Mouse (Mus musculus) liver, postnatal 0 days (tissue): ENCODE results near the gene Fkbp9. TPM values are rescaled to one million over a fixed set of nuclear protein-coding genes. Genes with fewer than 3 reads are reported as not detected.

Source experiments
- ATAC-seq: fragments of 200-750 bp; cut with Nextera tagmentation; 2 replicates; pipeline ENCODE4 v1.8.0; 2017; ENCODE audit warnings: mild to moderate bottlenecking, moderate library complexity
- DNase-seq: peaks from one replicate; pipeline ENCODE4 v3.0.0-alpha.2; 2016
- H3K27ac ChIP-seq: fragments of 300-500 bp; sonication (generic); 2 replicates; pipeline ENCODE4 v1.5.1; 2014; ENCODE audit warnings: antibody characterized with exemption, moderate library complexity, mild to moderate bottlenecking, low read depth
- H3K27me3 ChIP-seq: fragments of 300-500 bp; sonication (generic); 2 replicates; pipeline ENCODE4 v1.6.1; 2014; ENCODE audit warnings: low read length, control low read depth, mixed read lengths; ENCODE audit not compliant: insufficient read depth
- H3K36me3 ChIP-seq: fragments of 300-500 bp; sonication (generic); replicated peaks from 2 replicates; pipeline ENCODE4 v1.6.1; 2014; ENCODE audit warnings: mild to moderate bottlenecking, control low read depth, low read length, moderate library complexity, mixed read lengths; ENCODE audit not compliant: insufficient read depth
- H3K4me1 ChIP-seq: fragments of 300-500 bp; sonication (generic); 2 replicates; pipeline ENCODE4 v1.6.1; 2014; ENCODE audit warnings: antibody characterized with exemption, mild to moderate bottlenecking, control low read depth; ENCODE audit not compliant: insufficient read depth
- H3K4me2 ChIP-seq: fragments of 300-500 bp; sonication (generic); 2 replicates; pipeline ENCODE4 v1.6.1; 2014; ENCODE audit warnings: low read depth, mild to moderate bottlenecking, low read length, moderate library complexity, mixed read lengths
- H3K4me3 ChIP-seq: fragments of 300-500 bp; sonication (generic); 2 replicates; pipeline ENCODE4 v1.5.1; 2014; ENCODE audit warnings: low read depth, low read length
- H3K9ac ChIP-seq: fragments of 300-500 bp; sonication (generic); replicated peaks from 2 replicates; pipeline ENCODE4 v1.6.1; 2014; ENCODE audit warnings: mild to moderate bottlenecking, moderate library complexity
- H3K9me3 ChIP-seq: fragments of 300-500 bp; sonication (generic); 2 replicates; pipeline ENCODE4 v1.6.1; 2016; ENCODE audit warnings: mild to moderate bottlenecking, control low read depth, low read length, mixed read lengths
- CTCF ChIP-seq: sonication (generic); IDR thresholded peaks from 2 replicates; pipeline ENCODE4 v1.5.1; 2016; ENCODE audit warnings: antibody characterized with exemption, low read depth
- EP300 ChIP-seq: IDR thresholded peaks from 2 replicates; pipeline ENCODE4 v1.6.1; 2016; ENCODE audit warnings: antibody characterized with exemption, low read depth, mild to moderate bottlenecking
- WGBS: fragments of 180-500 bp; shearing (Covaris S2); extraction: QIAGEN DNeasy Blood & Tissue Kit; methylation state at CpG from one replicate; pipeline ENCODE4 v1.1.7; 2014; ENCODE audit not compliant: insufficient replicate concordance; 5-methylcytosine and 5-hydroxymethylcytosine counted together
- polyA plus RNA-seq: library from polyadenylated mRNA; unstranded; fragments of >200 nt; fragmentation: Nextera tagmentation; extraction: Ambion mirVana; gene quantifications from 2 replicates; pipeline ENCODE4 v1.2.1, GENCODE M21; 2015

Fkbp9 gene
- polyA plus RNA-seq, 1 experiment from 2014 or later: 17.9 TPM

DNA sequence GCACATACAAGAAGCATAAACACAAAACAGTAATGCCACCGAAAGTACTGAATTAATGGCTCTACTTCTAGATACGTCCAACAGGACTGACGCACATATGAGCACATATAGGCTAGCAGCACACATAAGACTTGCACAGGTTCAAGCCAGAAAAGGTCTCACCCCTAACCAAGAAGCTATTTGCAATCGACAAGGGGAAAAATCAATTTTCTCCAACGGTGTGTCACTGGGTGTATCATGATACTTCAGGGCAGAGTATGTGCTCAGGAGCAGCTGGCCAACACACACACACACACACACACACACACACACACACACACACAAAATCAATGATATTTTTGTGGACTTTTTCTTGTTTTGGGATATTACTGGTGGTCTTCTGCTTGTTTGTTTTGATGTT is 73.6 kb downstream of the Fkbp9 start:
- H3K27ac ChIP-seq: peak overlapping the region; percentile 98
- H3K9me3 ChIP-seq: no peaks in the 10 kb centered on the region
- H3K27me3 ChIP-seq: no peaks in the 10 kb centered on the region
- H3K4me3 ChIP-seq: no peak overlapping the region
- H3K4me1 ChIP-seq: peaks cover 77% of the 10 kb centered on the region
- TF ChIP-seq CTCF (no peak), EP300 (no peak)
- H3K4me2 ChIP-seq: peak overlapping the region; percentile 50
- 0 out of 2 replicates have a peak overlapping the region, but pooled peaks have one; percentile 16 for H3K9ac ChIP-seq
- 74% methylated on average over 5 of the region's 5 CpGs for WGBS
- ATAC-seq (no peak), DNase-seq (no peak)
- H3K36me3 ChIP-seq: peaks cover 7% of the 10 kb centered on the region; the same call in 1 of the 2 replicates

DNA sequence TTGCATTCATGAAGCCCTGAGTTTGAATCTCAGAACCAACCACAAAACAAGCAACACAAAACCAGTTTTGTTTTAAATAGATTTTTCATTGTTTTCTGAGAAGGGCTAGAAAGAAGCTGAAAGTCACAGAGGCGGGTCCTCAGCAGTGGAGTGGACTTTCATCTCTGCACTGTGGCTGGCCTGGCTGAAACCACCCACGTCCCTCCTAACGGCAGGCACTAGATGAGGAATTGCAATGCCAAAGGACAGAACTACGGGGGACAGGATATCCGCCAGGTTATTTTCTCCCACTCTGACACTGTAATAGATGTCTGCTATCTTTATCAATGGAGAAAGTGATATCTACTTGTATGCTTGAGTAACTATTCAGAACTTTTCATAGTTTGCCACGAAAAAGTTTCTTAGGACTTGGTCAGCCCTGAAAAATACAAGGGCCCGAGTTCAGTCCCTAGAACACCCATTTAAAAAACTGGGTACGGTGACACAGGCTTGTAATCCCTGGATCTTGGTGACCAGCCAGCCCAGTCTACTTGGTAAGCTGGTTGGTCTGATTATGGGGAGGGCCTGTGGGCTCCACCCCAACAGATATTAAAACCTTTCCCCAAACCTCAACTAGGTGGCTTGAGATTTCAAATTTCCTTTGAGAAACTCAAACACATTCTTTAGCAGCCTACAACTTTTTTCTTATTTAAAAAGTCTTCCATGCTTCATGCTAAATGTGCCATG is 74.4 kb downstream of the Fkbp9 start:
- H3K4me2 ChIP-seq: peak overlapping the region; percentile 50
- TF ChIP-seq CTCF (0 out of 2 replicates have a peak, but pooled peaks have one; percentile 7), EP300 (peak; percentile 30; the same call in 1 of the 2 replicates)

DNA sequence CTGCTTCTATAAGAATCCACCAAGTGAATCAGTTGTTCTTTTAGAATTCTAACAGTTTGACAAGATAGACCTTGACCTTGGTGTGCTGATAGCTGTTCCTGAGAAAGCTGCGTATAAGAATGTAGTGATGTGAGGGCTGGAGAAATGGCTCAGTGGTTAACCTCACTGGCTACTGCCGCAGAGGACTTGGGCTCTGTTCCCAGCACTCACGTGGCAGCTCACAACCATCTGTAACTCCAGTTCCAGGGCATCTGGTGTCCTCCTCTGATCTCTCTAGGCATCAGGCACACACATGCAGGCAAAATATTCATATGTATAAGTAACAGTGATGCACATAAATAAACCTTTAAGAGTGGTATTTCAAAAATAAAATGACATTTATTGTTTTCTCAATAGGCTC is 76.1 kb downstream of the Fkbp9 start:
- no peak for ATAC-seq
- Histone ChIP-seq H3K36me3 (peaks cover 7% of the 10 kb centered on the region; the same call in 1 of the 2 replicates), H3K27me3 (no peaks in the 10 kb centered on the region), H3K9ac (no peak overlapping the region), H3K27ac (0 out of 2 replicates have a peak overlapping the region, but pooled peaks have one; percentile 98), H3K4me3 (no peak overlapping the region), H3K4me2 (no peak overlapping the region), H3K9me3 (no peaks in the 10 kb centered on the region), H3K4me1 (peaks cover 75% of the 10 kb centered on the region)
- no peak for DNase-seq
- TF ChIP-seq CTCF: no peak
- TF ChIP-seq EP300: no peak
- WGBS: 79% methylated on average over 3 of the region's 3 CpGs

More for the DNA sequence above, 74.4 kb downstream of the Fkbp9 start:
- DNase-seq (peak; percentile 30), ATAC-seq (no peak)
- peak overlapping the region; percentile 31; the same call in 1 of the 2 replicates for H3K9ac ChIP-seq
- 51% methylated on average over 8 of the region's 8 CpGs for WGBS
- peak overlapping the region; percentile 98 for H3K27ac ChIP-seq
- H3K9me3 ChIP-seq: no peaks in the 10 kb centered on the region
- H3K4me3 ChIP-seq: no peak overlapping the region
- no peaks in the 10 kb centered on the region for H3K27me3 ChIP-seq
- H3K4me1 ChIP-seq: peaks cover 77% of the 10 kb centered on the region
- peaks cover 7% of the 10 kb centered on the region; the same call in 1 of the 2 replicates for H3K36me3 ChIP-seq

DNA sequence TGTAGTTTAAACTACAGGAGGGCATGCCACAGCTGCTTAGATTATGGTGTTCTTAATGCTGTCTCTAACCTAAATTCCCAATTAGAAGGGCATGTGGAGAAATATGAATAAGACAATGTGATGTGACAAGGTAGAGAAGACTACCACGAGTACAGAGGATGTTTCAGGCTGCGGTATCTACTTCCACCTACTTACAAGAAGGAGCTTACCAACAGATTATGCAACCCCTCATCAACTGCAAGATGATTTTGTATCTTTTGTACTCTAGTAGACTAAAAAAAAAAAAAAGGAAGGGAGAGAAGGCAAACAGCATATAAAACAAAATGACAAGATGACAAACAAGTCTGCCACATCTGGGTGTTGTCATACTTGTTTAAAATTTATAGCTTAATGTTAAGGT is 76.5 kb downstream of the Fkbp9 start:
- H3K36me3 ChIP-seq: peaks cover 7% of the 10 kb centered on the region; the same call in 1 of the 2 replicates
- no peak overlapping the region for H3K4me2 ChIP-seq
- no peaks in the 10 kb centered on the region for H3K27me3 ChIP-seq
- WGBS: 64% methylated on average over 2 of the region's 2 CpGs
- 0 out of 2 replicates have a peak overlapping the region, but pooled peaks have one; percentile 98 for H3K27ac ChIP-seq
- no peaks in the 10 kb centered on the region for H3K9me3 ChIP-seq
- no peak for TF ChIP-seq EP300
- TF ChIP-seq CTCF: no peak
- ATAC-seq (no peak), DNase-seq (no peak)
- no peak overlapping the region for H3K4me3 ChIP-seq
- H3K9ac ChIP-seq: no peak overlapping the region
- peaks cover 76% of the 10 kb centered on the region for H3K4me1 ChIP-seq

DNA sequence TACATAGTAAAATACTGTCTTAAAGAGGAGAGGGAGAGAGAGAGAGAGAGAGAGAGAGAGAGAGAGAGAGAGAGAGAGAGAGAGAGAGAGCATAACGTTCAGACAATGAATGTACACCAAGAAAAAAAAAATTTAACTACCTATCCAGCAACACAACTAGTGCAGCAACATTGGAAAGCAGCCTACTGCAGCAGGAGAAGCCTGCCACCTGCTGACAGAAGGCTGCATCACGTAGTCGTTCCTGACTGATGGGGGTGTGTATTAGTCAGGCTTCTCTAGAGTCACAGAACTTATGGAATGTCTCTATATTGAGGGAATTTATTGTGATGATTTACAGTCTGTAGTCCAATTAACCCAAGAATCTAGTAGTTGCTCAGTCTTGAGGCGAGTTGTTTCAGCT is 77.1 kb downstream of the Fkbp9 start:
- no peak overlapping the region for H3K4me2 ChIP-seq

DNA sequence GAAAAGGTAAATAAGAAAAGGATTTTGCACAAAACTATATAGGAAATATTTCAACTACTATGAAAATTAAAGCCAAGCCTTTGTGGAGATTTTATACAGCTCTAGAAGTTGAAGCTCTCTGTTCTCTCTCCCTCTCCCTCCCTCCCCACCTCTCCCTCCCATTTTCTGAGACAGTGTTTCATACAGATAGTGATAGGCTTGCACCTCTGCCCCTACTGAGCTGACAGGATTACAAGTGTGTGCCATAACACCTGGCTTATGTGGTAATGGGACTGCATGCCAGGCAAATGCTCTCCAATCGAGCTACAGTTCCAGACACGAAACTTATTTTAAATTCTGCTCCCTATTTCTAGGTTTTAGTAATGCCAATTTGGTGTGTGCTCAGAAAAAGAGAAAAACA is 79.1 kb downstream of the Fkbp9 start:
- peaks cover 64% of the 10 kb centered on the region for H3K4me1 ChIP-seq
- H3K36me3 ChIP-seq: peaks cover 14% of the 10 kb centered on the region
- peak overlapping the region; percentile 4; the same call in 1 of the 2 replicates for H3K9ac ChIP-seq
- peak overlapping the region; percentile 41 for H3K4me2 ChIP-seq
- no peaks in the 10 kb centered on the region for H3K27me3 ChIP-seq
- 56% methylated on average over 2 of the region's 2 CpGs for WGBS
- no peak overlapping the region for H3K4me3 ChIP-seq
- peak overlapping the region; percentile 63; the same call in 1 of the 2 replicates for H3K27ac ChIP-seq
- TF ChIP-seq EP300 (peak; percentile 95), CTCF (no peak)
- no peaks in the 10 kb centered on the region for H3K9me3 ChIP-seq
- ATAC-seq: peak; percentile 84
- peak; percentile 25 for DNase-seq

More for the DNA sequence above, 77.1 kb downstream of the Fkbp9 start:
- ATAC-seq (peak; percentile 43), DNase-seq (peak; percentile 80)
- Histone ChIP-seq H3K4me1 (peaks cover 74% of the 10 kb centered on the region), H3K27me3 (no peaks in the 10 kb centered on the region), H3K4me3 (no peak overlapping the region), H3K36me3 (peaks cover 7% of the 10 kb centered on the region; the same call in 1 of the 2 replicates), H3K27ac (no peak overlapping the region), H3K9ac (no peak overlapping the region), H3K9me3 (no peaks in the 10 kb centered on the region)
- WGBS: 7% methylated on average over 4 of the region's 4 CpGs
- TF ChIP-seq CTCF (peak; percentile 97), EP300 (no peak)
